Mouse (Mus musculus): ENCODE measurements around the gene Nckipsd. TPM values are rescaled to one million over a fixed set of nuclear protein-coding genes. Genes with fewer than 3 reads are reported as not detected.

The Nckipsd gene
- polyA plus RNA-seq (2016; fragmentation: Nextera tagmentation; extraction: Ambion mirVana): 14.1 and 18.8 TPM in 2 replicates

DNA sequence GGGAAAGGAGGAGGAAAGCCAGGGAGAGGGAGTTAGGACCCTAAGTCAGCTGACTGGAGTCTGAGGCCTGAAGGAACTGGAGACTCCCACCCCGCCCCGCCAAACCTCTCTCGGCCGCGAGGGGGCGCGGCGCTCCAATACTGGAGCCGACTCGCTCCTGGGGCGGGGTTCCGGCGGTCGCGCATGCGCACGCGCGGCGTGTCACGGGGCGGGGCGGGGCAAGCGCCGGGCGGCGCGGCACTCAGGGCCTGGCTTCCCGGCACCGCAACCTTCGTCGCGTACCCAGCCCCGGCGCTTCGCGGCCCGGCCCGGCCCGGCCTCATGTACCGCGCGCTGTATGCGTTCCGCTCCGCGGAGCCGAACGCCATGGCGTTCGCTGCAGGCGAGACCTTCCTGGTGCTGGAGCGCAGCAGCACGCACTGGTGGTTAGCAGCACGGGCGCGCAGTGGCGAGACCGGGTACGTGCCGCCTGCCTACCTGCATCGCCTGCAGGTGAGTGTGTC, at the start of gene Nckipsd:
Nckipsd (plus strand) TSS at position 206 of the 503 bp plus-strand sequence.
- Histone ChIP-seq H3K27me3 (ENCODE audit: poor library complexity, severe bottlenecking) (no peaks in the 10 kb centered on the region), H3K36me3 (replicated peaks) (peaks cover 74% of the 10 kb centered on the region), H3K27ac (peak within 1 kb of the TSS; percentile 87), H3K9me3 (no peaks in the 10 kb centered on the region), H3K4me3 (peak within 1 kb of the TSS; percentile 83), H3K4me1 (peaks cover 25% of the 10 kb centered on the region)
- under 1% methylated on average over 61 of the region's 62 CpGs for WGBS
- DNase-seq (ENCODE audit: extremely low spot score, low spot score): peak; percentile 91

DNA sequence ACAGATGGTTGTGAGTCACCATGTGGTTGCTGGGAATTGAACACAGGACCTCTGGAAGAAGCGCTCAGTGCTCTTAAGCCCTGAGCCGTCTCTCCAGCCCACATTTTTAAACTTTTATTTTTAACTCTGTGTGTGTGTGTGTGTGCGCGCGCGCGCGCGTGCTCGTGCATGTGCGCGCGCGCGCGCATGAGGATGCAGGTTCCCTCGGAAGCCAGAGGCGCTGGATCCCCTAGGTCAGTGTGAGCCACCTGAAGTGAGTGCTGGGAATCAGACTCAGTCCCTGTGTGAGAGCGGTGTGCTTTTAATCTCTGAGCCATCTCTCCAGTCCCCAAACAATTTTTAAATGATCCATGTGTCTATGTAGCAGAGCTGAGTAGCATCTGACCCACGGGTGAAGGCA, 49.0 kb upstream of the Nckipsd start:
- no peaks in the 10 kb centered on the region for H3K27me3 ChIP-seq (ENCODE audit: poor library complexity, severe bottlenecking)
- H3K4me1 ChIP-seq: no peaks in the 10 kb centered on the region
- no peaks in the 10 kb centered on the region for H3K36me3 ChIP-seq (replicated peaks)
- DNase-seq (ENCODE audit: extremely low spot score, low spot score): no peak
- 98% methylated on average over 20 of the region's 20 CpGs for WGBS
- no peaks in the 10 kb centered on the region for H3K9me3 ChIP-seq
- H3K4me3 ChIP-seq: no peak overlapping the region
- no peak overlapping the region for H3K27ac ChIP-seq

DNA sequence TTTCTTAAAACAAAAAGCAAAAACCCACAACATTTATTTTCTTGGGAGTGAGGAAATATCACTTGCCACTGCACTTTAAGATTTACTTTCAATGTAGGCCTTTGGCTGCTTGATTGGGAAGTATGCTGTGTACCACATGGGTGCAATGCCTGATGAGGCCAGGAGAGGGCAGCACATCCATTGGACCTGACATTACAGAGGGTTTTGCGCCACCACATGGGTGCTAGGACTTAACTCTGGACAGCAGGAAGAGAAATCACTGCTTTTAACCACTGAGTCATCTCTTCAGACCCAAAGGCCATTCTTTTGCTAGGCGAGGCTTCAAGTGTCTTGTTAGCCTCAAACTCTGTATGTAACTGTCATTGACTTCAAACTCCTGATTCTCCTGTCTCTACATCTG, 48.4 kb upstream of the Nckipsd start:
- Histone ChIP-seq H3K27ac (no peak overlapping the region), H3K36me3 (replicated peaks) (no peaks in the 10 kb centered on the region), H3K9me3 (no peaks in the 10 kb centered on the region), H3K4me1 (no peaks in the 10 kb centered on the region), H3K4me3 (no peak overlapping the region), H3K27me3 (ENCODE audit: poor library complexity, severe bottlenecking) (no peaks in the 10 kb centered on the region)
- no peak for DNase-seq (ENCODE audit: extremely low spot score, low spot score)
- 51% methylated on average over 2 of the region's 2 CpGs for WGBS

DNA sequence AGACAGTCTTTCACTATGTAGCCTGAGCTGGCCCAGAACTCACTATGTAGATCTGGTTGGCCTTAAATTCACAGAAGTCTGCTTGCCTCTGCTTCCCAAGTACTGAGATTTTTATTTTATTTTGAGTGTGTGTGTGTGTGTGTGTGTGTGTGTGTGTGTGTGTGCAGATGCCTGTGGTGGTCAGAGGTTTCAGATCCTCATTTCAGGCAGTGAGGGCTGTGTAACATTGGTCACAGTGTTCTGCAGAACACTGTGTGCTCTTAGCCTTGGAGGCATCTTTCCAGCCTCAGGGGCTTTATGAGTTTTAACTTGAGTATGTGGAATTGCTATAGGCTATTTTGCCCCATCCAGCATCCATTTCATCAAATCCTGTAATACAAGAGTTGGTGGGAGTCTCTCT, 46.6 kb upstream of the Nckipsd start:
- Histone ChIP-seq H3K27ac (no peak overlapping the region), H3K4me3 (no peak overlapping the region), H3K9me3 (no peaks in the 10 kb centered on the region), H3K27me3 (ENCODE audit: poor library complexity, severe bottlenecking) (no peaks in the 10 kb centered on the region), H3K4me1 (no peaks in the 10 kb centered on the region), H3K36me3 (replicated peaks) (no peaks in the 10 kb centered on the region)
- DNase-seq (ENCODE audit: extremely low spot score, low spot score): no peak

DNA sequence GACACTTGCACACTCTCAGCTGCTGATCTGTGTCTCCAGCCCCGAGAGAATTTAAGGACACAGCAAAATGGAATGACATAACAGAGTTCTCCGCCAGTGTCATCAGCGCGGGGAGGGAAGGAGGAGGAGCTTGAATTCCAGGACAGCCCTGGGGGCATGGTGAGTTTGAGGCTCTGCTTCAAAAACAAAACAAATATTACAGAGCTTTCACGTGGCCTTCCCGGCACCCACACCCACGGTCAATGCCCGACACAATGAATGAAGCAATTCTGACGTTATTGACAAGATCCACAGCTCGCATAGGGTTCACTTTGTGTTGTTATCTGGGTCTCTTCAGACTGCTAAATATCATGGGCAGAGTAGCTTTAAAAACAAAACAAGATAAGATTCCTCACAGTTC, 43.2 kb upstream of the Nckipsd start:
- Histone ChIP-seq H3K9me3 (no peaks in the 10 kb centered on the region), H3K4me1 (no peaks in the 10 kb centered on the region), H3K27me3 (ENCODE audit: poor library complexity, severe bottlenecking) (no peaks in the 10 kb centered on the region), H3K36me3 (replicated peaks) (no peaks in the 10 kb centered on the region), H3K4me3 (no peak overlapping the region), H3K27ac (no peak overlapping the region)
- 79% methylated on average over 10 of the region's 10 CpGs for WGBS
- DNase-seq (ENCODE audit: extremely low spot score, low spot score): no peak

DNA sequence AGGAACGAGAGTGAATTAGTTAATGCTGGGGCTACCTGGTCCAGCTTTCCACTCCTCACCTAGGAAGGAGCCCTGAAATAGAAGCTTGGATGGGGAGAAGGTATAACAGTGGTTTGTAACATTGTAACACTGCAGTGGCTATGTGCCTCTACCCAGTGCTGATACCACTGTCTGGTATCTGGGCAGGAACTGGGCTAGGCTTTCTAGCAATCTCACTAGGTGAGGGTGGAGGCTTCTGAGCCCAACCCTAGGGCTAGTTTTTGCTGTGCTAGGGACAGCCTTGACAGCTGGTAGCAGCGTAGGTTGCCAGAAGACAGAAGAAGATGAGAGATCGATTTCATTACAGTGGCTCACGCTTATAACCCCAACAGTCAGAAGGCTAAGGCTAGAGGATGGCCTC, 31.6 kb upstream of the Nckipsd start:
- DNase-seq (ENCODE audit: extremely low spot score, low spot score): no peak
- H3K36me3 ChIP-seq (replicated peaks): no peaks in the 10 kb centered on the region
- WGBS: 90% methylated on average over 4 of the region's 4 CpGs
- no peaks in the 10 kb centered on the region for H3K27me3 ChIP-seq (ENCODE audit: poor library complexity, severe bottlenecking)
- peaks cover 4% of the 10 kb centered on the region; the same call in 1 of the 2 replicates for H3K9me3 ChIP-seq
- peaks cover 18% of the 10 kb centered on the region for H3K4me1 ChIP-seq
- no peak overlapping the region for H3K27ac ChIP-seq
- H3K4me3 ChIP-seq: no peak overlapping the region

DNA sequence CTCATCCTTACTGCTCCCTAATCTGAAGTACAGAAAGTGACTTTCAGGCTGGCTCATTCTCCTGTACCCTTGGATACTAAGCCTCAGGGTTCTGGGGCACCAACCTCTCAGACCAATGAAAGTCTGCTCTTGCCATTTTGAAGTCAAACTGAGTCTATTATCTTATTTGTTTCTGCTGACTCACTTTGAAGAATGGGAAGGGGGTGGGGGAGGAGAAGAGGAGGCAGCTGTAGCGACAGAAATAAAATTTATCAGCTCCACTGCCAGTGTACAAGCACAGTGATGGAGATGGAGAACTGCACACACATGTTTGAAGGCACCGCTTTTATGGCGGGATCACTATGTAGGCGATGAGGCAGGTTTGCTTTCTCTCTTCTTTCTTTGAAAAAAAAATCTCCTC, 30.9 kb upstream of the Nckipsd start:
- no peak overlapping the region for H3K4me3 ChIP-seq
- no peaks in the 10 kb centered on the region for H3K27me3 ChIP-seq (ENCODE audit: poor library complexity, severe bottlenecking)
- peaks cover 24% of the 10 kb centered on the region for H3K4me1 ChIP-seq
- WGBS: 86% methylated on average over 4 of the region's 4 CpGs
- H3K9me3 ChIP-seq: peaks cover 4% of the 10 kb centered on the region; the same call in 1 of the 2 replicates
- DNase-seq (ENCODE audit: extremely low spot score, low spot score): no peak
- no peaks in the 10 kb centered on the region for H3K36me3 ChIP-seq (replicated peaks)
- no peak overlapping the region for H3K27ac ChIP-seq

DNA sequence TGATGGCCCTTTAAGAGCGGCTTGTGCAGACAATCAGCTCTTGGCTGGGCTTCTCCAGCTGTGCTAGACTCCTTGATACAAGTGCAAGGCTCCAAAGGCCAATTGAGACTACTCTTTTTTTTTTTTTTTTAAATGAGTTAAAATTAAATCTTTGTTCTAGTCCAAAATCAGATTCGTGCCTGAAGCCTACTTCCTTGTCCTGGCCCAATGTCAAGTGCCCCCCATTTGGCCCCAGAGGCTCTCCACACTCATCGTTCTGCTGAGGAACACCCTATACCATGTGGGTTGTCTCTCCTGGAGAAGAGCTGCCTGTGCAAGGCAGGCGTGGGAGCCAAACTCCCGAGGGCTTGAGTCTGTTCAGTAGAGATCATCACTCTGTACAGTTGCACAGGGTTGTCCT, 27.2 kb upstream of the Nckipsd start:
- Histone ChIP-seq H3K9me3 (no peaks in the 10 kb centered on the region), H3K4me3 (no peak overlapping the region), H3K4me1 (peaks cover 41% of the 10 kb centered on the region), H3K36me3 (replicated peaks) (peaks cover under 1% of the 10 kb centered on the region), H3K27ac (no peak overlapping the region), H3K27me3 (ENCODE audit: poor library complexity, severe bottlenecking) (no peaks in the 10 kb centered on the region)
- no peak for DNase-seq (ENCODE audit: extremely low spot score, low spot score)
- WGBS: 75% methylated on average over 5 of the region's 5 CpGs

DNA sequence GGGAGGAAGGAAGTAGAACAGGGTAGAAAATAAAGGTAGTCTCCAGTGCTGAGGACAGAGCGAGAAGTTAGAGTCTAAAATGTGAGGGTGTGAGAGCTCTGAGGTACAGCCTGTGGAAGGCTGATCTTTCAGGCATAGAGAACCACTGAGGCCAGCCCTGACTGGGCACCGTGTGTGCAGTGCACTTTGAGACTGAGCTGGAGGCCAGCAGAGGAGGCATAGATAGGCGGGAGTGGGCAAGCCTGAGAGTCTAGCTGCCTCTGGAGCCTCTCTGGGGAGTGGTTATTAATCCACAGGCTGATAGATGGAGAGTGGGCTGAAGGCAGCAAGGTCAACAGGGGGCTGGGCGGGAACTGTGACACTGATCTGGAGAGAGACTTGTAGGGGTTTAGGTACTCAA, 26.3 kb upstream of the Nckipsd start:
- peaks cover 9% of the 10 kb centered on the region for H3K36me3 ChIP-seq (replicated peaks)
- no peak for DNase-seq (ENCODE audit: extremely low spot score, low spot score)
- H3K27me3 ChIP-seq (ENCODE audit: poor library complexity, severe bottlenecking): no peaks in the 10 kb centered on the region
- H3K27ac ChIP-seq: peak overlapping the region; percentile 40; the same call in 1 of the 2 replicates
- H3K4me1 ChIP-seq: peaks cover 50% of the 10 kb centered on the region
- 82% methylated on average over 4 of the region's 4 CpGs for WGBS
- no peak overlapping the region for H3K4me3 ChIP-seq
- no peaks in the 10 kb centered on the region for H3K9me3 ChIP-seq

DNA sequence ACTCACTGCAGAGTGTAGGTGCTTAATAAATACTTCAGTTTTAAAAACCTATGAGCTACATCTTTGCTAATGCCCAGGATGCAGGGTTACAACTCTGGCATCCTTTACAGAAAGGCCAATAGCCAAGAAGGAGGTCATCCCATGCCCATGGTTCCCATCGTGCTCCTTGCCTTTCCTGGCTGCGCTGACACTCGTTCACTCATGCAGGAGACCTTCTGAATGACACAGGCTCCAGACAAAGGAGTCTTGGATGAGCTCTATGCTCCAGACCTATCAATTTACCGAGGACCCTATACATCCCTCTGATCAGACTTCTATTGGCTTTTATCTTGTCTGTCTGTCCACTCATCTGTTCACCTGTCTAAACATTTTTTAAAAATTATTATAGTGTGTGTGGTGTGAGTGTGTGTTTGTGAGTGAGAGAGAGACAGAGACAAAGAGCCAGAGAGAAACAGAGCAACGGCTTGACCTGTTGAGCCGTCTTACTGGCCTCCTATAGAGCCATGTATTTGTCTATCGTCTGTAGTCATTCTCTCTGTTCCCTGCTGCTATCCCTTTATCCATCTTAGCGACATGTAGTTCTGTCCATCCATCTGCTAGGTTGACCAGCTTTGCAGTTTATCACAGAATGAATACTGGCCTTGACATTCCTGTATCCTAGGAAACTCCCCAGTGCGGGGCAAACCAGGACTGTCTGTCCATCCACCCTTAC, 25.2 kb upstream of the Nckipsd start:
- no peaks in the 10 kb centered on the region for H3K9me3 ChIP-seq
- no peak for DNase-seq (ENCODE audit: extremely low spot score, low spot score)
- H3K4me3 ChIP-seq: peak overlapping the region; percentile 94
- peaks cover 61% of the 10 kb centered on the region for H3K4me1 ChIP-seq
- H3K27ac ChIP-seq: peak overlapping the region; percentile 99
- 23% methylated on average over 9 of the region's 9 CpGs for WGBS
- no peaks in the 10 kb centered on the region for H3K27me3 ChIP-seq (ENCODE audit: poor library complexity, severe bottlenecking)
- H3K36me3 ChIP-seq (replicated peaks): peaks cover 19% of the 10 kb centered on the region

DNA sequence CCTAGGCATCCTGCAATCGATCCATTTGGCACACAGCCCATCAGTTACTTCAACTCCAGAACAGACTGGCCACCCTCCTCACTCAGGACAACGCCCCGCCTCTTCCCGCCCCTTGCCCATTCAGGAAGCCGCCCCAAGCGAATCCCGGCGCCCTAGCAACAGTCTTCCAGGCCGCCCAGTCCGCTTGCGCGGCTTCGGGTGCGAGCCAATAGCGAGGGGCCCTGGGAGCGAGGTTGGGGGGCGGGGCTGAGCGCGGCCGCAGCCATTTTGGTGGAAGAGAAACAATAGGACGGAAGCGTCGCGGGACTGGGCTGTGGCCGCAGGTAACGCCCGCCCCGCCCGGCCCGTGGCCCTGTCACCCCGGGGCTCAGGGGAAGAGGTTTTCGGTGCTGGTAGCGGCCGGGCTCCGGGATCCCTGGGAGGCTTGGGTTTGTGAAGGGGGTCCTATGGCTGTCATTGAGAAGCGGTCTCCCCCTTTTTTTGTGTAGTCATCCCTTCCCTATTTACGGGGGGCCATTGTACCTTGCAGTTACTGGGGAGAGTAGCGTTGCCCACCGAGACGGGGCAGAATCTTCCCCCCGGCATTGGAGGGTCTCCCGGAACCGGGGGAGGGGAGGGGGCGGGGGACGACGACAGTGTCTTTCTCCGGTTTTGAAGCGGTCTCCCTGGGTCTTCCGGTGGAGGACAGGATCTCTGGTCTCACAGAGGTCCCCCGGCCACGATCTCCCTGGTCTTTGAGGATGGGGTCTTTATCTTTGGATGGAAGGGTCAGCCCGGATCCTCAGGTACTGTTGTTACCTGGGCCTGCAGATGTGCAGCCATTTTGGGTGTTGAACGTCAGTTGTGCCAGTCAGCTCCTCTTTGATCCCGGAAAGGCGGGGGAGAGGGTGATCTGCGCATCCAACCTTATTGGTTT, 24.4 kb upstream of the Nckipsd start, which contains the start of gene Ip6k2:
Ip6k2 (plus strand) TSS at position 249 of the 916 bp plus-strand sequence.
- Histone ChIP-seq H3K27me3 (ENCODE audit: poor library complexity, severe bottlenecking) (no peaks in the 10 kb centered on the region), H3K27ac (peak within 1 kb of the TSS; percentile 99), H3K36me3 (replicated peaks) (peaks cover 27% of the 10 kb centered on the region), H3K9me3 (no peaks in the 10 kb centered on the region), H3K4me1 (peaks cover 69% of the 10 kb centered on the region), H3K4me3 (peak within 1 kb of the TSS; percentile 94)
- peak; percentile 98 for DNase-seq (ENCODE audit: extremely low spot score, low spot score)
- under 1% methylated on average over 56 of the region's 56 CpGs for WGBS

DNA sequence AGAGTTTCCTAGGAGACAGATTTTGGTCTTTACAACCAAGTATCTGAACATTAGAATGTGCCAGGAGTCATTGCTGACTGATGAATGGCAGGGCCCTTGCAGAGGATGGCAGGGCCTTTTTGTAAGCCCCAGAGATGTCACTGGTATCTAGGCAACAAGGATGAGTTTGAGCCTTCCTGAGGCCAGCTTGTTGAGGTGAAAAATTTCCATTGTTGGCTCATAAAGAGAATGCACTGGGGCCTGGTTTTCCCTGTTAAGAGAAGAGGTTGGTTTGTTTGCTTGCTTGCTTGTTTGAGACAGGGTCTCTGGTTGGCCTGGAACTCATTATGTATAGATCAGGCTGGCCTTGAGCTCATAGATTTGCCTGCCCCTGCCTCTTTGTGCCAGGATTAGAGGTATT, 22.8 kb upstream of the Nckipsd start:
- Histone ChIP-seq H3K9me3 (no peaks in the 10 kb centered on the region), H3K36me3 (replicated peaks) (peaks cover 31% of the 10 kb centered on the region), H3K4me1 (peaks cover 82% of the 10 kb centered on the region), H3K4me3 (peak overlapping the region; percentile 94), H3K27me3 (ENCODE audit: poor library complexity, severe bottlenecking) (no peaks in the 10 kb centered on the region), H3K27ac (peak overlapping the region; percentile 99)
- no peak for DNase-seq (ENCODE audit: extremely low spot score, low spot score)

DNA sequence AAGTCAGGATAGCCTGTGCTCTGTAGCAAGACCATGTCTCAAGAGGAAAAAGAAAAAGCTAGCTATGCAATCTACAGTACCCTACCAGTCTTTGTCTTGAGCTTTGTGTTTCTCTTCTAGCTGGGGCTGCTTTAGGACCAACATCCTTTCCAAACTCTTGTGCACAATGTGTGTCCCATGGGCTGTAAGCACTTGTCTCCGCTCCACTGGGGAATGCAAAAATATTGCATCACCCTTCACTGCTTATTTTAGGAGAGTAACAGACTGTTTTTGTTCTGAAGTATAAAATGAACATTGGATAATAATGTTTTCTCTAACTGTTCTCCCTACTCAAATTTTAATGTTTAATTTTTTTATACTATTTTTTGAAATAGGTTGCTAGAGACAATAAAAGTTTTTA, 21.7 kb upstream of the Nckipsd start:
- Histone ChIP-seq H3K4me3 (peak overlapping the region; percentile 94; the same call in 1 of the 2 replicates), H3K36me3 (replicated peaks) (peaks cover 35% of the 10 kb centered on the region), H3K27ac (no peak overlapping the region), H3K4me1 (peaks cover 80% of the 10 kb centered on the region), H3K27me3 (ENCODE audit: poor library complexity, severe bottlenecking) (no peaks in the 10 kb centered on the region), H3K9me3 (no peaks in the 10 kb centered on the region)
- no peak for DNase-seq (ENCODE audit: extremely low spot score, low spot score)
- 97% methylated on average over 1 of the region's 1 CpGs for WGBS
